Mouse (Mus musculus) lung, adult 18-20 months (tissue): ENCODE measurements around the gene Ubxn1.
"Not testable (repeated sequence)": the region's sequence is repeated elsewhere in the genome, so short reads cannot be mapped to it uniquely, and the experiment has no call there.

Experiments used
- DNase-seq, 2 experiments: peaks; one replicate each; pipeline ENCODE4 v3.0.0; 2022; ENCODE audit warnings: mixed read lengths in 2 of 2

The Ubxn1 gene

DNA sequence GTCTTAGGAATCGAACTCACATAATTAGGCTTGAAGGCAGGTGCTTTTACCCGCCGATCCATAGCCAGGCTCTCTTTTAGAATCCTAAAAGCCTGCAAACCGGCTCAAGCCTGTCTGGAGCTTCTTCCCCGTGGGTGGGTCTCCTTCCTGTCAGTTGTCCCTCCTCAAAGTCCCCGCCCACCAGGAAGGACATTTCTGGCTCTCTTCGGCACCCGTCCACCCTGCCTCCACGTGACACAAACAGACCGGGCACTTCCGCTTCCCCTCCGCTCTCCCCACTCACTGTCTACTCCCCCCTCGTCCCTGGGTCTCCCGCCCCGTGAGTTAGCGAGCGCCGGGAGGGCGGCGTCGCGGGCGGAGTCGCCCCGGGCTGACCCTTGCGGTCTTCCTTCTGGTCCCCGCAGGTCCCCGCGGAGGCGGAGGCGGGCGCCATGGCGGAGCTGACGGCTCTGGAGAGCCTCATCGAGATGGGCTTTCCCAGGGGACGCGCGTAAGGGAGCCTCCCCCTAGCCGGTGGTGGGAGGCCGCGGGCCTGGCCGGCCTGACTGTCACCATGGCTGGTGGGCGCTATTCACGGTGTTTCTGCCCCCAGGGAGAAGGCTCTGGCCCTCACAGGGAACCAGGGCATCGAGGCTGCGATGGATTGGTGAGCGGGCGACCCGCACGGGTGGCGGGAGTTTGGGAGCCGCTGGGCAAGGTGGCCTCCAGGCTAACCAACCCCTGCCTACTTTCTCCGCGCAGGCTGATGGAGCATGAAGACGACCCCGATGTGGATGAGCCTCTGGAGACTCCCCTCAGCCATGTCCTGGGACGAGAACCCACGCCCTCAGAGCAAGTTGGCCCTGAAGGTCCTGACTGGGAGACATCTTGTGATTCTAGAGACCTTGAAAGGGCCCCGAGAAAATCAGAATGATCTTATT is at the start of gene Ubxn1:
Gene Ubxn1, plus strand, starts transcription at position 230 of the 920 bp plus-strand sequence.
- peak; percentile 99 for DNase-seq

- DNase-seq: no peak
Measured at GRCm38 (mm10) chr19:8822696-8823095, 48.6 kb upstream of the Ubxn1 start.

DNA sequence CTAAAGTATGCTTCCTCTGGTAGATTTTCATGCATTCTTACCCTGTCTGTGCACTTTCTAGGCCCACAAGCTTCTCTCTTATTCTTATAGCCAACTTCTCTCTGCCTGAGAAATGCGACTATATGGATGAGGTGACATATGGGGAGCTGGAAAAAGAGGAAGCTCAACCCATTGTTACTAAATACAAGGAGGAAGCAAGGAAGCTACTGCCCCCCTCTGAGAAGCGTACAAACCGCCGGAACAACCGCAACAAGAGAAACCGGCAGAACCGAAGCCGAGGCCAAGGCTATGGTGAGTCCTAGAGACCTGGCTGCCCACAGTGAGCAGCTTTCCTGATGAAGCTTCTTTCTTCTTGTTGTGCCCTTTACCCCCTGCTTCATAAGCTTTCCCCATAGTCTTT is 41.6 kb upstream of the Ubxn1 start, which contains the start of gene AC129217.1:
Gene AC129217.1, plus strand, starts transcription at position 114 of the 400 bp plus-strand sequence.
- DNase-seq: peak in 1 of 2 experiments; percentile 12

- DNase-seq: no peak
Measured at GRCm38 (mm10) chr19:8830664-8831063, 40.6 kb upstream of the Ubxn1 start.

DNA sequence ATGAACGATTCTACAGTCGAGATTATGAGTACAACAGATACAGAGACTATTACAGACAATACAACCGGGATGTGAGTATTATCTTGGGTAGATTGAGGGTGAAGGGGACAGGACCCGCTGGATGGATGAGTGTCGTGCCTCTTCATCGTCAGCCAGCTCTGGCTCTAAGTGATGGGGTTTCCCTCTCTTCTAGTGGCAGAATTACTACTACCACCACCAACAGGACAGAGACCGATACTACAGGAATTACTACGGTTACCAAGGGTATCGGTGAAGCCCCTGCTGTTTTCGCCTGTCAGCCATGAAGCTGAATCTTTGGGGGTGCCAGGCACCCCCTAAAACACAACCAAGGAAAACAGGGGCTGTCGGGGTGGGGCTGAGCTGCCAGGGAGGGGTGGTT is 40.0 kb upstream of the Ubxn1 start:
- DNase-seq: no peak

GRCm38 (mm10) chr19:8832971-8833370 is 38.3 kb upstream of the Ubxn1 start:
- no peak for DNase-seq

- DNase-seq: not testable (repeated sequence)
Measured at GRCm38 (mm10) chr19:8836327-8836726, 35.0 kb upstream of the Ubxn1 start.

- peak; percentile 82 to 84 for DNase-seq
Measured at GRCm38 (mm10) chr19:8837251-8837791, 34.0 kb upstream of the Ubxn1 start, which contains the start of gene Bscl2. TSS of gene Bscl2 (plus strand) at chr19:8837467.

DNA sequence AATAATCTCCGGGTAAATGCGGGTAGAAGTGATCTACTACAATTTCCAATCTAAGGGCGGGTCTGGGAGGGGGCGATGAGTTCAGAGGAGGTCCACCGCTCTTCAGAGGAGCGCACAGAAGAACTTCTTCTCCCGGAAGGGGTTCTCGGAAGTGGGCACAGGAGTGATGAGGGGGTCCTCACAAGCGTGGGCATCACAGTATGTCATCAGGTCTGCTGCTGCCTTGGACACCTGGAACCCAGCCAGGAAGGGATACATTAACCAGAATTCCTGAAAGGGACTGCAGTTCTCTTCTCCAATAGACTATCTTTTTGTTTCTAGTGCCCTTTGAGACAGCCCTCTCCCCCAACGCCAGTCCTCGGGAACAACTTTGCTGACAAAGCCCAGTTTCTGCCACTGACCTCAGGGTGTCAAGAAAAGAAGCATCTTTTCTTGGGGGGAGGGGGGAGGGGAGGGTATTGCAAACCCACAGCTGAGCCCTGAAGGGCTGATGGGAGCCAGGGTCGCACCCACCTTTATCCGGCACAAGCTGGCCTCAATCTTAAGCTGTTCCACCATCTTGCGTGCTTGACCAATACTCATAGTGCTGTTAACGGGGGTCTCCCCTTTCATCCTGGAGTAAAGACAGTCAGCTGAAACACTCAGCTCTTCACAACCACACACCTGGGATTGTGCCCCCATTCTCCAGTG is 33.1 kb upstream of the Ubxn1 start:
- DNase-seq: no peak

GRCm38 (mm10) chr19:8839103-8839907 is 32.0 kb upstream of the Ubxn1 start, which contains the start of gene Gng3:
TSS of gene Gng3 (minus strand) at chr19:8839194.
- DNase-seq: no peak

GRCm38 (mm10) chr19:8839908-8840791 is 31.1 kb upstream of the Ubxn1 start:
- DNase-seq: peak; percentile 84 to 86

GRCm38 (mm10) chr19:8841012-8841411 is 30.3 kb upstream of the Ubxn1 start:
- no peak for DNase-seq

GRCm38 (mm10) chr19:8842961-8843360 is 28.3 kb upstream of the Ubxn1 start:
- DNase-seq: peak; percentile 55 to 67

DNA sequence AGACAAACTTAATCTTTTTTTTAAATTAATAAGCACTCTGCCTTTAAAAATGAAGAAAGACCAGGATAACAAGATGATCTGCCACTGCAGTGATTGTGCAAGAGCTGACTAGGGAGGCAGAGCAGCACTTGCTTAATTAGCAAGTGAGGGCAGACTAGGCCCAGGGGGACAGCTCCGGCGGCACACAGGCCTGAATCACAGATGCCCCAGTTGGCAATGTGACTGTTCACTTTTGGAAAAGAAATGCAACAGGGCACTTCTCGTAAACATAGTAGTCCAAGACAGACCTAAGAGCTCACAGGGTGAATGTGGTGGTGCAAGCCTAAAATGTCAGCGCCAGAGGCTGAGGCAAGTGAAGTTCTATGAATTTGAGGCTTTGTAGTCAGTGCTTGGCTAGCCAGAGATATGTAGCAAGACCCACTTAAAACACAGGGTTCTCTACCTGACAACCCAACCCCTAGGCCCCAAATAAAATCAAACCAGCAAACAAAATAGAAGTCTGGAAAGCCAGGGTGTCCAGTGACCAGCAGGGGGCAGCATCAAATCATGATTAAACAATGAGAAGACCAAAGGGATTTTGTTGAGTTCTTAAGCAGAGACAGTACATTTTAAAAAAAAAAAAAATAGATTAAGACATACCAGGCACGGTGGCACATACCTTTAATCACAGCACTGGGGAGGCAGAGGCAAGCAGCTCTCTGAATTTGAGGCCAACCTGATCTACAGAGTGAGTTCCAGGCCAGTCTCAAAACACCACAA is 26.7 kb upstream of the Ubxn1 start:
- peak; percentile 72 to 82 for DNase-seq

GRCm38 (mm10) chr19:8848356-8848755 is 22.9 kb upstream of the Ubxn1 start:
- no peak for DNase-seq

- no peak for DNase-seq
Measured at GRCm38 (mm10) chr19:8850402-8850901, 20.8 kb upstream of the Ubxn1 start, which contains the start of gene Lrrn4cl. TSS of gene Lrrn4cl (plus strand) at chr19:8850768.

- peak; percentile 49 to 72 for DNase-seq
Measured at GRCm38 (mm10) chr19:8851639-8852038, 19.7 kb upstream of the Ubxn1 start.

DNA sequence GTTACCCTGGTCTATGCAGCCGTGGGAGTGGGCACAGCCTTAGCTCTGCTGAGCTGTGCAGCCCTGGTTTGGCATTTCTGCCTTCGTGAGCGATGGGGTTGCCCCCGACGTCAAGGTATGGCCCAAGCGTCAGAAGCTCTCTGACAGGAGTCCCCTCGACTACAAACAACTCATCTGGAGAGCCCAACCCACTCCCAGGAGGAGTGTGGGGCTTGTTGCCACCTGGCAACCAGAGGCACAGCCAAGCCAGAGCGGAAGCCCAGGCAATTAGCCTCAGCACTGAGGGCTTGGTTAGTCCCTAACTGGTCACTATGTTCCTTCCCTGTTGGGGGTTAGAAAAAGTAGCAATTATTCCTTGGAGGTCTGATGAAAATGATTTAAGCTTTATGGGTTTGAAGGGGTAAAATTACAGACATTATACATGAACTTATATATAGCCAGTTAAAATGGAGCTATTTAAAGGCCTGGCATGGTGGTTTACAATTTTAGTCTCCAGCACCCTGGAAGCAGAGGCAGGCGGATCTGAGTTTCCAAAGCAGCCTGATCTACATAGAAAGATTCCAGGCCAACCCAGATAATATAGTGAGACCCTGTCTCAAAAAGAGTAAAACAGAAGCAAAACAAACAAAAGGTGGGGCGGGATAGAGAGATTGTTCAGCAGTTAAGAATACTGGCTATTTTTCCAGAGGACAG is 18.9 kb upstream of the Ubxn1 start:
- DNase-seq: peak in 1 of 2 experiments; percentile 44

GRCm38 (mm10) chr19:8853117-8853516 is 18.2 kb upstream of the Ubxn1 start:
- no peak for DNase-seq

DNA sequence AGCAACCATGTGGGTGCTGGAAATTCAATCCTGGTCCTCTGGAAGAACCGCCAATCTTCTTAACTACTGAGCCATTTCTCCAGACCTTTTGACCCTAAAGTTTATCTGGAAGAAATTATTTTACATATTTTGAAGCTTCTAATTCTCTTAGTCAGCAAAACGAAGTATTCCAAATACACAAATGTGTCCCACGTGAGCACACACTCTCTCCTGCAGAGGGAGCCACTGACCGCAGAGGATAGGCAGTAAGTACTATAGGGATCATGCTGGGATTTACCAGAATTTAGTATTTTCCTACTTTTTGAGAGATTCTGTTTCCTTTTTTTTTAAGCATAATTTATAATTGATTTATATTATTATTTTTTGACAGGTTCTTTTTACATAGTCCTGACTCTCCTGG is 13.6 kb upstream of the Ubxn1 start:
- DNase-seq: peak; percentile 47 to 62
